Mouse (Mus musculus) megakaryocyte progenitor cell, adult 5-6 weeks (primary cell): ENCODE data around the gene Nlrp4c. TPM values are rescaled to one million over a fixed set of nuclear protein-coding genes. Genes with fewer than 3 reads are reported as not detected.
A peak's percentile ranks its signal among the peaks of the same experiment; 100 is the strongest.
"Not testable (repeated sequence)": the region's sequence is repeated elsewhere in the genome, so short reads cannot be mapped to it uniquely, and the experiment has no call there.

Source experiments
- ATAC-seq: replicated peaks from 2 replicates; pipeline ENCODE4 v1.8.0; 2016; ENCODE audit warnings: mild to moderate bottlenecking, moderate TSS enrichment, inconsistent platforms; ENCODE audit not compliant: poor library complexity
- total RNA-seq, 2 experiments: library from RNA; stranded (forward) in 1 of 2; stranded (reverse) in 1 of 2; fragments of 157-497, 149-512 nt in 1 of 2; fragments of 200-1000 nt in 1 of 2; gene quantifications; 2 replicates each; pipeline versions ENCODE4 v1.2.3 to v1.2.4; 2015 to 2017

Nlrp4c gene
- not detected in 2 replicates for total RNA-seq (2015)
- total RNA-seq (2017) = not detected in 2 replicates

GRCm38 (mm10) chr7:6044861-6045260 is at the start of gene Nlrp4c:
Gene Nlrp4c (plus strand): TSS chr7:6045161.
- no peak for ATAC-seq

DNA sequence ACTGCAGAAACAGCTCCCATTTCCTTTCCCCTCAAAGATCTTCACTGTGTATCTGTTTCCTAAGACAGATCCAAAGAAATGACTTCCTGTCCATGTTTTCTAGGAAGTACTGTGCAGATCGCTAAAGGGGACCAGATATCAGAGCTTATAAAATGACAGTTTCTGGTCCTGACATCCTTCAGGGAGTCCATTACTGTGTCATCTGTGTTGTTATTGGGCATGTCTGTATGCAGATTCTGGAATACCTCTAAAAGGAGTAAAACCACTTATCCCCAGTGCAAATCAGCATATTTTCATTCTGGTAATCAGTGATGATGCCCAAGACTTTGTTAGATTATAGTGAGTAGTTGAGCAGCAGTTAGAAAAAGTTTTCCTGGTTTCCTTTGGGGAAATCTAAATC is 34.1 kb upstream of the Nlrp4c start, which contains the start of gene Vmn1r65:
Gene Vmn1r65, minus strand, starts transcription at position 101 of the 400 bp plus-strand sequence.
- no peak for ATAC-seq

- ATAC-seq = 0 out of 2 replicates have a peak, but pooled peaks have one; percentile 35
Measured at GRCm38 (mm10) chr7:6119501-6119900, 74.5 kb downstream of the Nlrp4c start.

DNA sequence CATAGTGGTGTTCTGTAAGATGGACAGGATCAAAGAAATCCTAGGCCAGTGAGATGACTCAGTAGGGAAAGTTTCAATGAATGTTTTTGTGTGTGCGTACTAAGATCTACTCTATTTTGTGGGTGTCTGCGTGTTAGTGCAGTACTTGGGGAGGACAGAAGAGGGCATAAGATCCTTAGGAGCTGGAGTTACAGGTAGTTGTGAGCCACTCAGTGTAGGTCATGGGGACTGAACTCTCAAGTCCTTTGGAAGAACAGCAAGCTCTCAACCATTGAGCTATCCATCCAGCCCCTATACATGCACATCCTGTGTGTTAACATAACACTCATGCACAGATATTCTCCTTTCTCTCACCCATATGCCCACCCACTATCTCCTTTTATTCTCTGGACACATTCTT is 75.1 kb downstream of the Nlrp4c start:
- peak; percentile 68 for ATAC-seq

DNA sequence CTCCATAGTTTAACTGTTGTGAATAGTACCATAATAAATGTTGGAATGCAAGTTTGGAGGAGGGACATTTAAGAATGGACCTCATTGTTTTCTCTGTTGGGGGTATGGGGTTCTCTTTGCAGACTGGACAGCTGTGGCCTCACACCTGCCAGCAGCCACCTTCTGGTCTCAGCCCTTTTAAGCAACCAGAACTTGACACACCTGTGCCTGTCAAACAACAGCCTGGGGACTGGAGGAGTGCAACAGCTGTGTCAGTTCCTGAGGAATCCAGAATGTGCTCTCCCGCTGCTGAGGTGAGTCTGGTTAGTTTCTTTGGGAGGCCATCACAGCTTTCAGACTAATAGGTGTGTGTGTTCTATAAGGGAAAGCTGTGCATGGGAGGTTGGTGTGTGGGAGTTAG is 76.2 kb downstream of the Nlrp4c start:
- ATAC-seq = not testable (repeated sequence)

GRCm38 (mm10) chr7:6126690-6127448 is 81.9 kb downstream of the Nlrp4c start:
- ATAC-seq = peak; percentile 93

- ATAC-seq = no peak
Measured at GRCm38 (mm10) chr7:6130346-6130745, 85.4 kb downstream of the Nlrp4c start.

DNA sequence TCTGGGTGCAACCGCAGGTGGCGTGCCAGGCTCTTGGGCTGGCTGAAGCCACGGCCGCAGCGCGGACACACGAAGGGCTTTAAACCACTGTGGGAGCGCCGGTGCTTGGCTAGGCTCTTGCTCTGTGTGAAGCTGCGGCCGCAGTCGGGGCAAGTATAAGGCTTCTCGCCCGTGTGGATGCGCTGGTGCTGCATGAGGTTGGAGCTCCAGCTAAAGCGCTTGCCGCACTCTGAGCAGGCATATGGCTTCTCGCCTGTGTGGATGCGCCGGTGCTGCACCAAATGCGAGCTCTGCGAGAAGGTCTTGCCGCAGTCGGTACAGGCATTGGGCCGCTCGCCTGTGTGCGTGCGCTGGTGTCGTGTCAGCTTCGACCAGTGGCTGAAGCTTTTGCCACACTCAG is 87.7 kb downstream of the Nlrp4c start:
- ATAC-seq = no peak

- ATAC-seq = 0 out of 2 replicates have a peak, but pooled peaks have one; percentile 33
Measured at GRCm38 (mm10) chr7:6136497-6136896, 91.5 kb downstream of the Nlrp4c start.

DNA sequence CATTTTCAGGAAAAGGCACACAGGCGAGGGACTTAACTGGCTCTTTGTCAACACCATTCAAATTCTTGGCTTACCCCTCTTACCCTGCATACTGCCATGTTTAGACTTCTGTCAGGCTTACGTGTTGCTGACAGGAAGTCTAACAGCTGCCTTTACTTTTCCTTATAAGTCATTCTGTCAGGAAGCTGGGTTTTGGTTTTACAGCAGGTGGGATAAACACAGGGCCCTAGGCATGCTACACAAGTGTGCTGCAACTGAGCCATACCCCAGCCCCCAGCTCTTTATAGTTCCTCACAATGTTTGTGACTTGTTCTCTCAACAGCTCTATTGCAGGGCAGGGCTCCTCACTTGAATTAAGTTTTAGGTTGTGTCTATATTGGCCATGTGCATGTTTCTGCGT is 94.3 kb downstream of the Nlrp4c start:
- ATAC-seq = no peak

GRCm38 (mm10) chr7:6143991-6144531 is 99.1 kb downstream of the Nlrp4c start:
- ATAC-seq = peak; percentile 63

DNA sequence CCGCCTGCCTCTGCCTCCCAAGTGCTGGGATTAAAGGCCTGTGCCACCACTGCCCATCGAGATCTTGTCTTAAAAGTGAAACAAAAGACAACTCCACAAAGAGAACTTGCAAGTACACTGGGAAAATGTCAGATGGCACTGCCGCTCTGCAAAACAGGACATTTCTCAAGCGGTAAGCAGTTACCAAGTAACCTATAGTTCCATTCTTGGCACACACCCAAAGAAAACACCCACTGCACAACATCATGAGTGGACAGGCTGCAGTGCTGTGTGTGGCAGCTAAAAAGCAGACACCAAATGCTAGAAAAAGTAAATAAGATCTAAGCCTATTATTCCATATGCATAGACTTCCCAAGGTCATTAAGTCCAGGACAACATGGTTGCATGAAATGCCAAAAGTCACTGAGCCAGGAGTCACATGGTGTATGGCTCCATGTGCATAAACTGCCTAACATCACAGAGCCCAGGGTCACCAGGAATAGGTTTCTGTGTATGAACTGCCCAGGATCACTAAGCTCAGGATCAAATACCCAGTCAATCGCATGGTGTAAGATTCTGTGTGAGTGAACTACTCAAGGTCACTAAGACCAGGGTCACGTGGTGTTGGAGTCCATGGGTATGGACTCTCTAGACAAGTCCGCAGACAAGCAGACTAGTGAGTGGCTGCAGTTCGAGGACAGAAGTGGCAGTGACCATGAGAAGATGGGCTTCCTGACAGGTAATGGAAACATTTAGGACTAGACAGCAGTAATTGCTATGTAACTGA is 100.6 kb downstream of the Nlrp4c start:
- ATAC-seq = no peak

- ATAC-seq = no peak
Measured at GRCm38 (mm10) chr7:6146194-6146981, 101.4 kb downstream of the Nlrp4c start.

DNA sequence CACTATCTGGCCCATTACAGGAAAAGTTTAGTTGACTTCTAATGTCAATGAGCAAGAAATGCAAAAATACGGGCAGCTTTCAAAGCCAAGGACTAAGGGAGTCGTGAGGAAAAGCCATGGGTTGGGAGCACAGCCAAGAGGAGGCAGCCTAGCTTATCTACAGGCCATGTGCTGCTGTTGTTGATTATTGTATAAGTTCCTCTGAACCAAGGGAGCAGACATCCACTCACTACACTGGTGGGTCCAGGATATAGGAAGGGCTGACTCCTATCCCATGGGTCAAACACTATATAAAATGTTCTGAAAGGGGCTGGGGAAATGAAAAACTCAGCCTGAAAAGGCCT is 102.0 kb downstream of the Nlrp4c start:
- ATAC-seq = peak; percentile 38; the same call in 1 of the 2 replicates

- no peak for ATAC-seq
Measured at GRCm38 (mm10) chr7:6147688-6148087, 102.7 kb downstream of the Nlrp4c start.

DNA sequence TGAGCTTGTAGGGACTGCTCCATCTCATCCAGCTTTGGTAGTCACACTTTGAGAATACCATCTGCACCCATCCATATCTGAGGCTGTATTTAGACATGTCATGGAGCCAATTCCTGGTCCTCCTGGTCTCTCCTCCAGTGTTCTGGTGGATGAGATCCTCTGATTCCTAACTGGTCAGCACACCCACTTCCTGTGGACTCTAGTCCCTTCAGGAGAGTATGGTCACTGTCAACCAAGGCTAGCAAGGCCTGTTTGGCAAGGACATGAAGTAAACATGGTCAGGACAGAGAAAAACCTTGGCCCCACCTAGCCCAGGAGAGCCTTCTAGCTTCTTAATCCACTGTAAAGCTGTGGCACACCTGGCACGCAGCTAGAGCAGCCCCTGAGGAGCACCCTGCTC is 106.3 kb downstream of the Nlrp4c start:
- ATAC-seq = no peak

- no peak for ATAC-seq
Measured at GRCm38 (mm10) chr7:6152036-6152435, 107.1 kb downstream of the Nlrp4c start.

- ATAC-seq = no peak
Measured at GRCm38 (mm10) chr7:6153131-6153530, 108.2 kb downstream of the Nlrp4c start.

GRCm38 (mm10) chr7:6154164-6154563 is 109.2 kb downstream of the Nlrp4c start:
- no peak for ATAC-seq
